Mouse (Mus musculus): ENCODE results near the gene Slc23a2.

GRCm38 (mm10) chr2:132028107-132028506, 116.8 kb downstream of the Slc23a2 start:
- TF ChIP-seq CTCF (IDR thresholded peaks at IDR 0.05; ENCODE audit: borderline replicate concordance, insufficient read depth, low read length) (no peak), POLR2A (IDR thresholded peaks at IDR 0.05; ENCODE audit: low read depth, low read length) (no peak)

Data from embryonic fibroblast, embryonic 13.5 days (primary cell).